Mouse (Mus musculus): Measurements from ENCODE around the gene Mgst1. TPM values are rescaled to one million over a fixed set of nuclear protein-coding genes. Genes with fewer than 3 reads are reported as not detected.

The Mgst1 gene
- total and polyA plus RNA-seq, 3 experiments, result not detected

DNA sequence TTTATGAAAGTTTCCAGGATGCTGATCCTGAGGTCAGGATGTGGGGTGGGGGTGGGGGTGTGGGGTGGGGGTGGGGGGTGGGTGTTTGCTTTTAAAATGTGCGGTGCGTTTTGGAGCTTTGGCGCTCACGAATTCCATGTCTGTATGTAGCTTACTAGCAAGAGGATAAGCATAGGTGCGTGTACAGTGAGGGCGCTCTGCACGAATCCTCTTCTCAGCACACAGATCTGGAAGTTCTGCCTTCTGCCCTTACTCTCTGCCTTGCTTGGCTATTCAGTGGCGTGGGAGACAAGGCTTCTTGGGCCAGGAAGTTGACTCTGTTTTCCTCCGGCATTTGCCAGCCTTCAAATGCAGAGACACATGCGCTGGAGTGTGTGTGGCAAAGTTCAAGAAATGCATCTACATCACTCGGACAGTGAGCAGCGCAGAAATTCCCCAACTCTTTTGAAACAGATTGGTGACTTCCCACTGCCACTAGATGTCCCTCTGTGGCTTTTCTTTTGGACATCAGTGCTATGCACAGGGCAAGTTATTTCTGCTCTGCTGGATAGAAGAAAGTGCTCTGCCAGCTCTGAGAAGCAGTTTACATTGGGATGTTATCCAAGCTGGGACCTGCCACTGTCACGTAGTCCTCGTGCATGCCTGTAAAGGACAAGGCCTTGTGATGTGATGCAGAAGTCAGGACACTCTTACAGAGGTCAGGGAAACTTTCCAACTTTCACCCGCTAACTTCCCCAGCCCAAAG, 31.5 kb downstream of the Mgst1 start:
- H3K4me1 ChIP-seq (ENCODE audit: control insufficient read depth in 1 of 2, insufficient read depth in 2 of 2), result no peaks in the 10 kb centered on the region
- dilution Hi-C loops (cut with MboI; ENCODE audit: extremely low pct_ligation_motif_present, extremely low pct_unique_long_range_greater_than_20kb, low sequenced_read_pairs), result no loop called here
- H3K4me3 ChIP-seq (replicated peaks in 1 of 3; ENCODE audit: low read depth in 2 of 3, low read length in 2 of 3, poor library complexity in 1 of 3), result no peak overlapping the region
- in situ Hi-C loops (cut with MboI; ENCODE audit: low pct_ligation_motif_present, low pct_unique_long_range_greater_than_20kb, low sequenced_read_pairs), result loop anchor here (25.0 kb wide), 1 partner anchor 384 kb away; no protein-coding TSS in a partner anchor
- no peaks in the 10 kb centered on the region for H3K36me3 ChIP-seq (replicated peaks in 1 of 2; ENCODE audit: control insufficient read depth in 1 of 2, insufficient read depth in 1 of 2, low read length in 1 of 2)
- H3K27ac ChIP-seq (ENCODE audit: insufficient read depth, low read depth), result no peak overlapping the region
- no peaks in the 10 kb centered on the region for H3K79me2 ChIP-seq (replicated peaks; ENCODE audit: control insufficient read depth, extremely low read depth, insufficient read depth, poor library complexity, severe bottlenecking)
- no peaks in the 10 kb centered on the region for H3K27me3 ChIP-seq (replicated peaks)
- no peak for DNase-seq (ENCODE audit: extremely low read depth)
- H3K9me3 ChIP-seq (replicated peaks; ENCODE audit: low read length), result peaks cover 63% of the 10 kb centered on the region
- no peak for TF ChIP-seq GABPA (IDR thresholded peaks at IDR 0.05; ENCODE audit: insufficient replicate concordance, low read depth, low read length)
- no peak for TF ChIP-seq ZMIZ1 (IDR thresholded peaks at IDR 0.05; ENCODE audit: low read depth, low read length)
- TF ChIP-seq JUN (IDR thresholded peaks at IDR 0.05; ENCODE audit: insufficient read depth, low read depth, low read length), result no peak
- no peak for TF ChIP-seq SIN3A (IDR thresholded peaks at IDR 0.05; ENCODE audit: low read length)
- no peak for TF ChIP-seq IRF4 (IDR thresholded peaks at IDR 0.05; ENCODE audit: low read depth, low read length)
- TF ChIP-seq USF1 (IDR thresholded peaks at IDR 0.05; ENCODE audit: low read depth, low read length), result no peak
- no peak for TF ChIP-seq SMC3 (IDR thresholded peaks at IDR 0.05; ENCODE audit: low read depth, low read length)
- TF ChIP-seq TBP (conservative IDR thresholded peaks at IDR 0.05; ENCODE audit: low read depth, low read length), result no peak
- TF ChIP-seq E2F4 (IDR thresholded peaks at IDR 0.05; ENCODE audit: insufficient replicate concordance, low read depth, low read length), result no peak
- TF ChIP-seq MYC (IDR thresholded peaks at IDR 0.05; ENCODE audit: low read depth, low read length), result no peak
- TF ChIP-seq MAFK (IDR thresholded peaks at IDR 0.05; ENCODE audit: insufficient replicate concordance, low read length), result no peak
- no peak overlapping the region for H3K9ac ChIP-seq (ENCODE audit: insufficient read depth, low read depth)
- no peak overlapping the region for H3K4me2 ChIP-seq (ENCODE audit: insufficient read depth, low read depth, poor library complexity, severe bottlenecking)

Other genes starting within 250 kb of the Mgst1 start
- not detected in 2 replicates for gene Slc15a5, start 60.4 kb upstream of the Mgst1 start, total RNA-seq (2012; rRNA removed)
- not detected in 2 replicates for gene Slc15a5, start 60.4 kb upstream of the Mgst1 start, total RNA-seq (2014; rRNA removed)
- not detected in 2 replicates for gene Slc15a5, start 60.4 kb upstream of the Mgst1 start, polyA plus RNA-seq (2012; ENCODE audit: insufficient read length, low read depth)